Mouse (Mus musculus) ES-Bruce4 (cell line): ENCODE measurements at regions not wholly inside any gene's neighbourhood (a gene's known extent, or its start where the extent isn't known, plus 50 kb on each side); places are given as distances from the start of the nearest gene placed in this dataset.

Experiments used
- CTCF ChIP-seq: IDR thresholded peaks from one replicate; pipeline ENCODE4 v1.8.1; 2011; ENCODE audit warnings: low read depth, low read length
- EP300 ChIP-seq: IDR thresholded peaks from 2 replicates; pipeline ENCODE4 v1.6.1; 2011; ENCODE audit warnings: low read depth, low read length; ENCODE audit not compliant: insufficient read depth
- POLR2A ChIP-seq: IDR thresholded peaks from one replicate; pipeline ENCODE4 v1.8.1; 2011; ENCODE audit warnings: low read length; ENCODE audit not compliant: insufficient read depth

DNA sequence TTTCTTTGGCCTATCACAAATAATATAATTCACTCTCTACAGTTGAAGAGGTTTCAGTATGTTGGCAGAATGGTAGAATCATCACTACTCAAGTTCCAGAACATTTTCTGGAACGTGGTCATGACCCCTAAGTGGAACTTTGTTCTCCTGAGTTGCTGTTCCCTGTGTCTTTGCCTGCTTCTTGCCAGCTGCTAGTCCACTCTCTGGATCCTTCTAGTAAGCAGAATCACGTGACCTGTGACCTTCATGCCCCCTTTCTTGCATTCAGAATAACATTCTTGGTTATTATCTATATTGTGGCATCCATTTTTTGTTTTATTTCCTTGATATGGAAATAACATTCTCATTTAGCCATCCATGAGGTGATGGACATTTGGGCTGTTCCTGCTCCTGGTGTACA lies 291.5 kb upstream of the Sall1 start:
- TF ChIP-seq CTCF: no peak
- TF ChIP-seq POLR2A: no peak
- no peak for TF ChIP-seq EP300
